In the genomic region with DNA sequence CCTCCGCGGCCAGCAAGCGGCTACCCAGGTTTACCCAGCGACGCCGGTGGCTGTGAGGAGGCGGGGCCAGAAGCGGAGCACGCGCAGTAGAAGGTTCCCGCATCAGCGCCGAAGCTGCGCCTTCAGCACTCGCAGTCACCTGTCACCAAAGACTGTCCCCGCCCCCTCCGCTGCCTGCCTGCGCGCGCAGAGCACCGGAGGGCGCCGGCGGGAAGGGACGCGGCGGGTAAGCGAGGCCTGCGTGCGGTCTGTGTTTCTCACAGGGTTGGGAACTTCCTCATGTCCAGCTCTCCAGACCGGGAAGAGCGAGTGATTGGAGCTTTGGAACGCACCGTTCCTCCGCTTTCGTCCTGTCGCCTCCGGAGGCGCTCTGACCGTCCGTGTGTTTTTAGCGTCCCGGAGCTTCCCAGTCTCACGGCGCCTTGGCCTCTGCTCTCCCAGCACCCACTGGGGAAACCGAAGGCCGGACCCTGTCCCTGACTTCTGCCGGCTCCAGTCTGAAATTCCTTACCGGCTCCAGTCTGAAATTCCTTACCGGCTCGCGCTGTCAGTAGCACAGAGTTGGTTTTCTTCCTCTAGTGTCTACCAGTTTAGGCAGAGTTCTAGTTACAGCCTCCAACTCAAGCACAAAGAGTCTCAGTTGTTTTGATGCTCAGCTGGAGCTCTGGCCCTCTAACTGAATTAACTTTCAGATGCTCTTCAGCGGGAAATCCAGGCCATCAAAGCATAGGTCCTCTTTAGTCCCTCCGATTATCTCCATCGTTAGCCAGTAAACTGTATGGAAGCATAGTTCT, we compare ENCODE assay signal across 8 mouse cellular contexts. TPM values are rescaled to one million over a fixed set of nuclear protein-coding genes. Genes with fewer than 3 reads are reported as not detected.
DNase-seq lines count a peak whose midpoint lies in the region; ATAC-seq and TF ChIP-seq lines count a peak whose summit lies in the region.

A gene (plus strand): TSS at position 125 of the 794 bp plus-strand sequence.

- TF ChIP-seq EP300 in liver, embryonic 14.5 days (IDR thresholded peaks at IDR 0.05; ENCODE audit: low read depth): no peak
- TF ChIP-seq EP300 in stomach, postnatal 0 days (optimal IDR thresholded peaks at IDR 0.05): no peak

- H3K4me3 ChIP-seq in forebrain, embryonic 10.5 days: peak within 1 kb of the TSS; percentile 61
- peak within 1 kb of the TSS; percentile 61 for H3K4me3 ChIP-seq in heart, embryonic 15.5 days
- peak within 1 kb of the TSS; percentile 83 to 90 for H3K4me3 ChIP-seq in liver, embryonic 14.5 days (ENCODE audit: insufficient read depth in 1 of 2, low read depth in 2 of 2, low read length in 2 of 2)
- peak within 1 kb of the TSS; percentile 60 for H3K4me3 ChIP-seq in neural tube, embryonic 11.5 days (ENCODE audit: low read depth, low read length)
- H3K4me3 ChIP-seq in stomach, postnatal 0 days (ENCODE audit: low read depth, low read length): peak within 1 kb of the TSS; percentile 54

- H3K9me3 ChIP-seq in forebrain, embryonic 10.5 days: no peaks in the 10 kb centered on the region
- no peaks in the 10 kb centered on the region for H3K9me3 ChIP-seq in heart, embryonic 15.5 days (replicated peaks)
- H3K9me3 ChIP-seq in liver, embryonic 14.5 days (ENCODE audit: control insufficient read depth, low read length): no peaks in the 10 kb centered on the region
- H3K9me3 ChIP-seq in neural tube, embryonic 11.5 days (ENCODE audit: control insufficient read depth, low read length): no peaks in the 10 kb centered on the region
- no peaks in the 10 kb centered on the region for H3K9me3 ChIP-seq in stomach, postnatal 0 days (ENCODE audit: control insufficient read depth, low read length)

- peak within 1 kb of the TSS; percentile 71 for H3K9ac ChIP-seq in heart, embryonic 15.5 days
- peak within 1 kb of the TSS; percentile 95 for H3K9ac ChIP-seq in liver, embryonic 14.5 days (replicated peaks)
- peak within 1 kb of the TSS; percentile 77 for H3K9ac ChIP-seq in neural tube, embryonic 11.5 days (ENCODE audit: low read length)
- peak within 1 kb of the TSS; percentile 67 for H3K9ac ChIP-seq in stomach, postnatal 0 days (ENCODE audit: low read length)

- under 1% methylated on average over 55 of the region's 55 CpGs for WGBS in forebrain, embryonic 10.5 days
- under 1% methylated on average over 55 of the region's 55 CpGs for WGBS in heart, embryonic 15.5 days
- WGBS in liver, embryonic 14.5 days (ENCODE audit: insufficient replicate concordance): 2% methylated on average over 54 of the region's 55 CpGs
- WGBS in neural tube, embryonic 11.5 days: under 1% methylated on average over 54 of the region's 55 CpGs
- WGBS in stomach, postnatal 0 days: under 1% methylated on average over 55 of the region's 55 CpGs

- 0 out of 2 replicates have a peak, but pooled peaks have one; percentile 26 for TF ChIP-seq CTCF in liver, embryonic 14.5 days (IDR thresholded peaks at IDR 0.05; ENCODE audit: low read depth)
- peak; percentile 53 for TF ChIP-seq CTCF in stomach, postnatal 0 days (IDR thresholded peaks at IDR 0.05; ENCODE audit: low read depth)

- ATAC-seq in heart, embryonic 15.5 days (replicated peaks; ENCODE audit: insufficient number of reproducible peaks, insufficient read depth, low FRiP score, low read depth): peak; percentile 97
- ATAC-seq in liver, embryonic 14.5 days (ENCODE audit: insufficient read depth): peak; percentile 97
- ATAC-seq in neural tube, embryonic 11.5 days (ENCODE audit: insufficient read depth, low FRiP score, low TSS enrichment): peak; percentile 94
- ATAC-seq in stomach, postnatal 0 days (ENCODE audit: low FRiP score, low TSS enrichment): peak; percentile 98

- H3K36me3 ChIP-seq in forebrain, embryonic 10.5 days (replicated peaks): peaks cover 18% of the 10 kb centered on the region
- no peaks in the 10 kb centered on the region for H3K36me3 ChIP-seq in heart, embryonic 15.5 days
- H3K36me3 ChIP-seq in liver, embryonic 14.5 days (replicated peaks; ENCODE audit: control insufficient read depth, insufficient read depth, low read depth): no peaks in the 10 kb centered on the region
- H3K36me3 ChIP-seq in neural tube, embryonic 11.5 days (ENCODE audit: control insufficient read depth, insufficient read depth, low read length): no peaks in the 10 kb centered on the region
- H3K36me3 ChIP-seq in stomach, postnatal 0 days (ENCODE audit: control insufficient read depth, insufficient read depth, low read length): no peaks in the 10 kb centered on the region

- H3K4me1 ChIP-seq in forebrain, embryonic 10.5 days: peaks cover 17% of the 10 kb centered on the region
- peaks cover 9% of the 10 kb centered on the region for H3K4me1 ChIP-seq in heart, embryonic 15.5 days (replicated peaks)
- peaks cover 11 to 12% of the 10 kb centered on the region in 2 experiments for H3K4me1 ChIP-seq in liver, embryonic 14.5 days (replicated peaks; ENCODE audit: control insufficient read depth in 2 of 2, insufficient read depth in 2 of 2, low read length in 1 of 2)
- H3K4me1 ChIP-seq in neural tube, embryonic 11.5 days (ENCODE audit: control insufficient read depth, insufficient read depth, low read length): peaks cover 5% of the 10 kb centered on the region; the same call in 1 of the 2 replicates
- no peaks in the 10 kb centered on the region for H3K4me1 ChIP-seq in stomach, postnatal 0 days (replicated peaks; ENCODE audit: control insufficient read depth, insufficient read depth)

- peak within 1 kb of the TSS; percentile 94 for H3K27ac ChIP-seq in forebrain, embryonic 10.5 days
- H3K27ac ChIP-seq in heart, embryonic 15.5 days: peak within 1 kb of the TSS; percentile 91
- peak within 1 kb of the TSS; percentile 64 for H3K27ac ChIP-seq in liver, embryonic 14.5 days
- peak within 1 kb of the TSS; percentile 82 for H3K27ac ChIP-seq in neural tube, embryonic 11.5 days (ENCODE audit: low read depth, low read length)
- peak within 1 kb of the TSS; percentile 84 for H3K27ac ChIP-seq in stomach, postnatal 0 days (replicated peaks)

- no peaks in the 10 kb centered on the region for H3K27me3 ChIP-seq in forebrain, embryonic 10.5 days (ENCODE audit: poor library complexity, severe bottlenecking)
- no peaks in the 10 kb centered on the region for H3K27me3 ChIP-seq in heart, embryonic 15.5 days
- H3K27me3 ChIP-seq in liver, embryonic 14.5 days (ENCODE audit: control insufficient read depth, insufficient read depth, low read length): no peaks in the 10 kb centered on the region
- no peaks in the 10 kb centered on the region for H3K27me3 ChIP-seq in neural tube, embryonic 11.5 days (ENCODE audit: control insufficient read depth, insufficient read depth, low read length)
- H3K27me3 ChIP-seq in stomach, postnatal 0 days (ENCODE audit: control insufficient read depth, insufficient read depth, low read length): no peaks in the 10 kb centered on the region

- peak within 1 kb of the TSS; percentile 70 for H3K4me2 ChIP-seq in heart, embryonic 15.5 days
- H3K4me2 ChIP-seq in liver, embryonic 14.5 days (ENCODE audit: low read depth): peak within 1 kb of the TSS; percentile 86
- H3K4me2 ChIP-seq in neural tube, embryonic 11.5 days (ENCODE audit: low read depth): peak within 1 kb of the TSS; percentile 57
- peak within 1 kb of the TSS; percentile 64 for H3K4me2 ChIP-seq in stomach, postnatal 0 days (replicated peaks; ENCODE audit: low read depth)

- peak; percentile 91 to 95 for DNase-seq in CD8-positive naive resting alpha-beta T cell, adult 2 months (ENCODE audit: low read depth in 2 of 2, low spot score in 2 of 2)
- DNase-seq in c-Kit-positive CD71-negative TER-119-negative erythroid progenitor cells, embryonic 14.5 days (ENCODE audit: low read depth): peak; percentile 90
- peak; percentile 93 for DNase-seq in forebrain, embryonic 10.5 days (ENCODE audit: extremely low spot score, low spot score)
- DNase-seq in kidney, postnatal 25 days: peak; percentile 98
- DNase-seq in liver, embryonic 14.5 days (ENCODE audit: low read depth in 3 of 3, low spot score in 3 of 3): peak; percentile 91 to 92 (median 91)
- DNase-seq in neural tube, embryonic 11.5 days (ENCODE audit: low spot score): peak; percentile 97
- peak; percentile 97 for DNase-seq in stomach, postnatal 0 days (ENCODE audit: low spot score)

RNA-seq across cellular contexts. Expression of the gene that starts here (rescaled TPM):
- polyA plus RNA-seq in forebrain, embryonic 10.5 days (2016; fragmentation: Nextera tagmentation; extraction: Ambion mirVana): 19.7 and 22.9 TPM in 2 replicates
- 14.5 and 14.8 TPM in 2 replicates for polyA plus RNA-seq in heart, embryonic 15.5 days (2015; fragmentation: Nextera tagmentation; extraction: Ambion mirVana)
- polyA plus RNA-seq in liver, embryonic 14.5 days (2012; rRNA removed): 3.8 and 6.0 TPM in 2 replicates
- polyA plus RNA-seq in liver, embryonic 14.5 days (2014; fragmentation: Nextera tagmentation; extraction: Ambion mirVana): 3.2 and 3.8 TPM in 2 replicates
- 4.7 and 4.9 TPM in 2 replicates for polyA plus RNA-seq in neural tube, embryonic 11.5 days (2014; fragmentation: Nextera tagmentation; extraction: Ambion mirVana)
- 8.2 and 8.4 TPM in 2 replicates for polyA plus RNA-seq in stomach, postnatal 0 days (2015; fragmentation: Nextera tagmentation; extraction: Ambion mirVana)

Comparison
In these comparisons a context has a peak if more than half of its experiments do, and no peak if none do; other contexts are left out.
1. Peak in every context shown above with its lines: DNase-seq, ATAC-seq, H3K4me3 ChIP-seq and H3K27ac ChIP-seq.